Comparison of ENCODE assay signal across 30 mouse cellular contexts in the genomic region with DNA sequence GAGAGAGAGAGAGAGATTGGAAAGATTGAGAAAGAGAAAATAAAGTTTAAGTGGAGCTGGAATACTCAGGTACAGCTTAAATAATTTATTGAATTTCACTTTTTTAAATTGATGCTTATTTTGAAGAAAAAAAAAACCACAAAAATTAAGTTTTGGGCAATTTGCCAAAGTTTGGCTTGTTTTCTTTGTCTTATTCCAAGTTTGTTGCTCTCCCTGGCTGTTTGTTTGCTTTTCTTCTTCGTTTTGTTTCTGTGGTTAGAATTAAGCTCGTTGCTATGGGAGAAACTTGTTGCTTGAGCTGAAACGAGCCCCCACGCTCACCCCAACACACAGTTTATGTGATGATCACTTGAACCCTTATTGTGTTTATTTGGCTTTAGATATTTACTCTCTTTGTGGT.
"Had no signal": no experiment of that assay in that cellular context is flagged by ENCODE, and none has a peak within 500 bp of the region (broad histone marks: within the 10 kb centered on the region; RNA-seq: fewer than 3 reads in every experiment).

No protein-coding gene starts in this region.

- H3K4me3 ChIP-seq: limb, embryonic 10.5 days; limb, embryonic 12.5 days; limb, embryonic 13.5 days; limb, embryonic 15.5 days; liver, embryonic 12.5 days; liver, embryonic 13.5 days; liver, embryonic 15.5 days; lung, embryonic 15.5 days; megakaryocyte, embryonic 14.5 days; midbrain, embryonic 10.5 days; midbrain, embryonic 12.5 days; midbrain, embryonic 13.5 days; midbrain, embryonic 15.5 days; myocyte; neural tube, embryonic 12.5 days had no signal

- DNase-seq: left cerebral cortex, postnatal 4 days; liver; liver, embryonic 13.5 days; liver, postnatal 0 days; lung, adult 18-20 months; lung, adult 2 months; lung, embryonic 14.5 days; lung, postnatal 10 days; lung, postnatal 14 days; lung, postnatal 36 days; lung, postnatal 4 days; midbrain, embryonic 14.5 days had no signal

- ATAC-seq: liver, embryonic 12.5 days; liver, postnatal 0 days; lung, postnatal 0 days; midbrain, embryonic 13.5 days; midbrain, embryonic 15.5 days had no signal

- H3K27ac ChIP-seq: limb, embryonic 10.5 days; limb, embryonic 12.5 days; limb, embryonic 13.5 days; limb, embryonic 15.5 days; liver, embryonic 12.5 days; liver, embryonic 13.5 days; liver, embryonic 14.5 days; liver, embryonic 15.5 days; lung, embryonic 15.5 days; macrophage; midbrain, embryonic 10.5 days; midbrain, embryonic 12.5 days; midbrain, embryonic 13.5 days; midbrain, embryonic 15.5 days; neural tube, embryonic 12.5 days had no signal

- H3K27me3 ChIP-seq: limb, embryonic 12.5 days; limb, embryonic 13.5 days; limb, embryonic 15.5 days; liver, embryonic 12.5 days; liver, embryonic 13.5 days; liver, embryonic 15.5 days; lung, embryonic 15.5 days; midbrain, embryonic 12.5 days; midbrain, embryonic 13.5 days; midbrain, embryonic 15.5 days; neural tube, embryonic 12.5 days had no signal

- H3K9me3 ChIP-seq: limb, embryonic 10.5 days; limb, embryonic 12.5 days; limb, embryonic 13.5 days; limb, embryonic 15.5 days; liver, embryonic 12.5 days; liver, embryonic 13.5 days; liver, embryonic 15.5 days; lung, embryonic 15.5 days; megakaryocyte, embryonic 14.5 days; midbrain, embryonic 10.5 days; midbrain, embryonic 12.5 days; midbrain, embryonic 13.5 days; midbrain, embryonic 15.5 days; neural tube, embryonic 12.5 days had no signal

- H3K36me3 ChIP-seq: limb, embryonic 10.5 days; limb, embryonic 12.5 days; limb, embryonic 13.5 days; limb, embryonic 15.5 days; liver, embryonic 12.5 days; liver, embryonic 13.5 days; liver, embryonic 15.5 days; lung, embryonic 15.5 days; midbrain, embryonic 10.5 days; midbrain, embryonic 12.5 days; midbrain, embryonic 13.5 days; midbrain, embryonic 15.5 days; neural tube, embryonic 12.5 days had no signal

- H3K9ac ChIP-seq: limb, embryonic 12.5 days; limb, embryonic 13.5 days; limb, embryonic 15.5 days; liver, embryonic 12.5 days; liver, embryonic 13.5 days; liver, embryonic 14.5 days; liver, embryonic 15.5 days; liver, postnatal 0 days; lung, embryonic 14.5 days; lung, embryonic 15.5 days; midbrain, embryonic 12.5 days; midbrain, embryonic 13.5 days; midbrain, embryonic 15.5 days; neural tube, embryonic 12.5 days had no signal

- H3K4me2 ChIP-seq: limb, embryonic 12.5 days; limb, embryonic 13.5 days; limb, embryonic 15.5 days; liver, embryonic 11.5 days; liver, embryonic 12.5 days; liver, embryonic 13.5 days; liver, embryonic 15.5 days; lung, embryonic 14.5 days; lung, embryonic 15.5 days; midbrain, embryonic 12.5 days; midbrain, embryonic 13.5 days; midbrain, embryonic 15.5 days; neural tube, embryonic 12.5 days had no signal

- H3K4me1 ChIP-seq: limb, embryonic 10.5 days; limb, embryonic 12.5 days; limb, embryonic 13.5 days; limb, embryonic 15.5 days; liver, embryonic 12.5 days; liver, embryonic 13.5 days; liver, embryonic 15.5 days; lung, embryonic 15.5 days; megakaryocyte, embryonic 14.5 days; midbrain, embryonic 10.5 days; midbrain, embryonic 12.5 days; midbrain, embryonic 13.5 days; midbrain, embryonic 15.5 days; neural tube, embryonic 12.5 days had no signal
